Mouse (Mus musculus) erythroblast, embryonic 14.5 days (primary cell): ENCODE results near the gene Tlcd1. TPM values are rescaled to one million over a fixed set of nuclear protein-coding genes. Genes with fewer than 3 reads are reported as not detected.
"Not testable (repeated sequence)": the region's sequence is repeated elsewhere in the genome, so short reads cannot be mapped to it uniquely, and the experiment has no call there.

ENCODE experiments used
- H3K27me3 ChIP-seq: 2 replicates; pipeline ENCODE4 v1.6.1; 2012; ENCODE audit warnings: inconsistent platforms; ENCODE audit not compliant: control insufficient read depth
- H3K36me3 ChIP-seq: 2 replicates; pipeline ENCODE4 v1.6.1; 2012; ENCODE audit warnings: mild to moderate bottlenecking, inconsistent platforms; ENCODE audit not compliant: control insufficient read depth
- H3K4me1 ChIP-seq: 2 replicates; pipeline ENCODE4 v1.6.1; 2012; ENCODE audit warnings: inconsistent platforms; ENCODE audit not compliant: control insufficient read depth
- H3K4me3 ChIP-seq: replicated peaks from 2 replicates; pipeline ENCODE3; 2012; ENCODE audit warnings: moderate library complexity, mild to moderate bottlenecking, inconsistent platforms
- H3K9me3 ChIP-seq: 2 replicates; pipeline ENCODE4 v1.6.1; 2012; ENCODE audit warnings: low read length, inconsistent platforms, mixed read lengths; ENCODE audit not compliant: control insufficient read depth
- GATA1 ChIP-seq: IDR thresholded peaks from 2 replicates; pipeline ENCODE4 v1.6.1; 2012; ENCODE audit warnings: low read length, inconsistent platforms, mixed read lengths
- TAL1 ChIP-seq: IDR thresholded peaks from 3 replicates; pipeline ENCODE4 v1.6.1; 2012; ENCODE audit warnings: low read length, inconsistent platforms, mixed read lengths
- polyA plus RNA-seq: library from polyadenylated mRNA; stranded (reverse); fragments of >175 nt; gene quantifications from 2 replicates; pipeline ENCODE4 v1.2.3, GENCODE M21; 2012

Tlcd1 gene
- polyA plus RNA-seq, 1 experiment: 97.7 TPM

DNA sequence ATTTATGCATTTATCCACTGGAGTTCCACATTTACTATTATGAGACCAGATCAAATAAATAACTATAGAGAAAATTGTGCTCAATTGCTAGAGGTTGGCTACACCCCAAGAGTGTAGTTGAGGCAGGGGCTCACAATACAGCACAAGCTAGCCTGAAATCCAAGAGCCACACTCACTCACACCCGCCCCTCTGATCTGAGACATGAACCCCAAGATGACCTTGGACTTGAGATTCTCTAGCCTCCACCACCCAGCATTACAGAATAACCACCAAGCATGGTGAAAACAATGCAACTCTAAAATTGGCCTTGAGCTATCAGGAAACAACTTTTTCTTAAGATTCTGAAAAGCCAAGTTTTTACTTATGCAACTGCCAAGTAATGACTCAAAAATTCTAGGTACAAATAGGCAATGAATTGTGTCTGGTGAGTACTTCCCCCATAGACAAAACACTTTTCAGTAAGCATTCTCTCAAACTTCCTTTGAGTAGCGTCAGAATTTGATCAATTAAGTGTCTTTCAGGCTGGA is 5.4 kb downstream of the Tlcd1 start:
- TF ChIP-seq TAL1 (no peak), GATA1 (no peak)
- Histone ChIP-seq H3K4me3 (peak overlapping the region; percentile 88), H3K36me3 (peaks cover 41% of the 10 kb centered on the region), H3K27me3 (peaks cover 13% of the 10 kb centered on the region), H3K4me1 (peaks cover 66% of the 10 kb centered on the region), H3K9me3 (no peaks in the 10 kb centered on the region)

DNA sequence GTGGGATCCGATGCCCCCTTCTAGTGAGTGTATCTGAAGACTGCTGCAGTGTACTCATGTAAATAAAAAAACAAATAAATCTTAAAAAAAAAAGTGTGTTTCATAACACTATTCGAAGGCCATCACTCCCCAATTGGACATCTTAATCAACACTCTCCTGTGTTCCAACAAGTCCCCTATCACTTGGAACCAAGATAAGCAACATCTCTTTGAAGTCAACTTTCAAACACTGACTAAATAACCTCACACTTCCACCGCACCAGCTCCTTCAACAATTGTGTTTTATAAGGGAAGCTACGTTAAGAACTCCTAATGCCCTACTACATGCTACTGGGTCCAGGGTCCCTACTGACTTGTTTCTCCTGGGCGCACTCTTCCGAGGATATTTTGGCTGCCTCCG is 5.9 kb downstream of the Tlcd1 start:
- Histone ChIP-seq H3K4me3 (peak overlapping the region; percentile 88), H3K27me3 (peaks cover 19% of the 10 kb centered on the region), H3K9me3 (no peaks in the 10 kb centered on the region), H3K4me1 (peaks cover 63% of the 10 kb centered on the region), H3K36me3 (peaks cover 41% of the 10 kb centered on the region)
- TF ChIP-seq GATA1: no peak
- no peak for TF ChIP-seq TAL1

DNA sequence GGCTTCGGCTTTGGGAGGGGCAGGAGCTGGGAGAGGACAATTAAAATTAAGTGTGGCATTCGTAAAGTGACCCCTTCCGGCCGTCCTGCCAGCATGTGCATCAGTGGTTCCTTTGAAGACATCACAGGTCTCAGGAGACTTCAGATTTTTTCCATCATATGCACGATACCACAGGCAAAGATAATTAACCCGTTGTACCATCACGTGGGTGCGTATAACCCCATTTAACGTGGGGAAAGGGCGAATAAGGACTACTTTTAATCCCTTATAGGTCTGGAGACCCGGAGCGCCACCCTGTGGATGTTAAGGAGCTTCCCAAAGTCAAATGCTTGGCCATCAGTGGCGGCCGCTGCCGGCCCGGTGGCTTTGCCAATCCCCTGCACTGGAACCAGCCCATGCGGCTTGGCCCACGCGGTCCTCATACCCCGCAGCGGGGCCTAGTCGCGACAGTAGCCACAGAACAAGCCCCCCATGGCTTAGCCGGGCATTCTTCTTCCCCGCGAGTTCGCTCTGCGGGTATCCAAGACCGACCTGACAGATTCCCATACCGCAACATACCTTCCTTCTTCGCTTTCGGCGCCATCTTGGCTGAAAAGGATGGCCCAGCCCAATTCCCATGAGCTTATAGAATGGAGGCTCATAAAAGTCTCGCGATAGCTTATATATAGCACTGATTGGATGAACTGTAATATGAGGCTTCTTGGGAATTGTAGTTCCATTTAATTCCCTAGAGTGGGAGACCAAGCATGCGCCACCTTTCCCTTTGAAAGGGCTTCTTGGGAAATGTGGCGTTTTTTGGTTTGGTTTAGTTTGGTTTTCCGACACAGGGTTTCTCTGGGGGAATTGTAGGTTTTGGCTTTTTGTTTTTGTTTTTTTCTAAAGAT is 6.7 kb downstream of the Tlcd1 start, which contains the start of gene Rpl23a:
Gene Rpl23a (minus strand): TSS at position 624 of the 884 bp plus-strand sequence.
- peak within 1 kb of the TSS; percentile 88 for H3K4me3 ChIP-seq
- TF ChIP-seq GATA1 (no peak), TAL1 (no peak)
- peaks cover 41% of the 10 kb centered on the region for H3K36me3 ChIP-seq
- peaks cover 2% of the 10 kb centered on the region; the same call in 1 of the 2 replicates for H3K9me3 ChIP-seq
- peaks cover 26% of the 10 kb centered on the region for H3K27me3 ChIP-seq
- peaks cover 56% of the 10 kb centered on the region for H3K4me1 ChIP-seq

DNA sequence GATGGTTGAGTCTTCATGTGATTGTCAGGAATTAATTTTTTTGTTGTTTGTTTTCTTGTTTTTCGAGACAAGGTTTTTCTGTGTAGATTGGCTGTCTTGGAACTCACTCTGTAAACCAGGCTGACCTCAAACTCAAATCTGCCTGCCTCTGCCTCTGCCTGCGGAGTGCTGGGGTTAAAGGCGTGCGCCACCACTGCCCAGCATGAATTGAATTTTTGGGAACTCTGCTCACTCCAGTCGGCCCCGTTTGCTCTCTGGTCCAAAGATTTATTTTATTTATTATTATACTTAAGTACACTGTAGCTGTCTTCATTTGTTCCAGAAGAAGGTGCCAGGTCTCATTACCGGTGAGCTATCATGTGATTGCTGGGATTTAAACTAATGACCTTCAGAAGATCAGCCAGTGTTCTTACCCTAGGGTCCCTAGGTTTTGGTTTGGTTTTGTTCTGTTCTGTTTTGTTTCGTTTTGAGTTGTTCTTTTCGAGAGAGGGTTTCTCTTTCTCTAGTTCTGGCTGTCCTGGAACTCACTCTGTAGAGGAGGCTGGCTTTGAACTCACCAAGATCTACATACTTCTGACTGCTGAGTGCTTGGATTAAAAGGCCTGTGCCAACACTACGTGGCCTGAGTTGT is 7.5 kb downstream of the Tlcd1 start:
- no peak for TF ChIP-seq TAL1
- no peak for TF ChIP-seq GATA1
- H3K9me3 ChIP-seq: peaks cover 10% of the 10 kb centered on the region; the same call in 1 of the 2 replicates
- peak overlapping the region; percentile 88 for H3K4me3 ChIP-seq
- H3K36me3 ChIP-seq: peaks cover 37% of the 10 kb centered on the region
- peaks cover 58% of the 10 kb centered on the region for H3K4me1 ChIP-seq
- H3K27me3 ChIP-seq: peaks cover 34% of the 10 kb centered on the region

DNA sequence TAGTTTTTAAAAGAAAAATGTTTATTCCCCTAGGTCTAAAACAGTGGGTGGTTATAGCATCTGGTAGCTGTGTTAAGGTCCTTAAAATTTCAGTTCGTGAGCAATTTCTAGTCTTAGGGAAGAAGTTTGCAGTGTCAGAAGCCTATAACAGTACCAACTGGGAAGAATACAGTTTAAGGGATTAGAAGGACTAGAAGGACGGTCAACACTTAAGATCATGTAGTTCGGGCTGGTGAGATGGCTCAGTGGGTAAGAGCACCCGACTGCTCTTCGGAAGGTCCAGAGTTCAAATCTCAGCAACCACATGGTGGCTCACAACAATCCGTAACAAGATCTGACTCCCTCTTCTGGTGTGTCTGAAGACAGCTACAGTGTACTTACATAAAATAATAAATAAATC is 8.2 kb downstream of the Tlcd1 start:
- peaks cover 58% of the 10 kb centered on the region for H3K4me1 ChIP-seq
- peaks cover 41% of the 10 kb centered on the region for H3K27me3 ChIP-seq
- H3K9me3 ChIP-seq: peaks cover 15% of the 10 kb centered on the region
- peaks cover 30% of the 10 kb centered on the region for H3K36me3 ChIP-seq
- not testable (repeated sequence) for H3K4me3 ChIP-seq

DNA sequence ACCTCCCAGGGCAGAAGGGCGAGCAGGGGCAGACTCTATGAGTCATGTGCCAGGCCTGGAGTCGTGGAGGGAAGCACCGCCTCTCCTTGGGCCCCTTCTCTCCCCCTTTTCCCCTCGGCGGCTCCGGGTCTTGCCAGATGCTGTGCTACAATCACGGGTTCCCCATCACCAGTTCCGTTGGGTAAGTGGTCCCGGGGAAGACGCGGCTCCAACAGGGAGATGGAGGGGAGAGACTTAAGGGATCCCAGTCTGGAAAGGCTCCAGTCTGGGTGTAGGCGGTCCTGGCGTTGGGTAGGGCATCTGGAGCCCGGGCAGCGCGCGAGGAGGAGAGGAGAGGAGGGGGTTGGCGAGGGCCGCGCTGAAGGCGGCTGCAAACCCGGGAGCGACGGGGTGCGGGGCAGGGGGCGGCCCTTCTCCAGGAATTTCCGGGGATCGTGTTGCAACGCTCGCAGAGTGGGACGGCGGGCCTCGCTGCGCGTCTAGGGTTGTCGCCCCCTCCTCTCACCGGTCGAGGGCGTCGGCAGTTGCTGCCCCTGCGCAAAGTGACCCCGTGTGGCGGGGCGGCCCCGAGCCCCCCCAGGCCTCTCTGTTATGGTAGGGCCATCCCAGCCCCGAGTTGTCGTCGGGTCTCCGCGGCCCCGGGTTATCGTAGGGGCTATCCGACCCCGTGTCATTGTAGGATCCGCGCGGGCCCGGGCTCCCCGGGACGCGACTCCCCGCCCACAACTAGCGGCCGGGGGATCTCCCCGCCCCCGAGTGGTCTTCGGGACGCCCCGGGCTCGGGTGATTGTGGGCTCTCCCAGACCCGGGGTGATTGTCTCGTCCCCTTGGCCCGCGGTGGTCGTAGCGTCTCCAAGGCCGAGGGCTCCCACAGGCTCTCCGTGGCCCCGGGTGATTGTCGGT is 12.1 kb downstream of the Tlcd1 start, which contains the start of gene Rab34:
Gene Rab34 (plus strand): TSS at position 100 of the 903 bp plus-strand sequence.
- Histone ChIP-seq H3K36me3 (no peaks in the 10 kb centered on the region; the same call in 1 of the 2 replicates), H3K4me3 (peak within 1 kb of the TSS; percentile 52), H3K9me3 (peaks cover 15% of the 10 kb centered on the region), H3K4me1 (peaks cover 23% of the 10 kb centered on the region), H3K27me3 (peaks cover 74% of the 10 kb centered on the region)
- TF ChIP-seq TAL1: no peak
- TF ChIP-seq GATA1: no peak

DNA sequence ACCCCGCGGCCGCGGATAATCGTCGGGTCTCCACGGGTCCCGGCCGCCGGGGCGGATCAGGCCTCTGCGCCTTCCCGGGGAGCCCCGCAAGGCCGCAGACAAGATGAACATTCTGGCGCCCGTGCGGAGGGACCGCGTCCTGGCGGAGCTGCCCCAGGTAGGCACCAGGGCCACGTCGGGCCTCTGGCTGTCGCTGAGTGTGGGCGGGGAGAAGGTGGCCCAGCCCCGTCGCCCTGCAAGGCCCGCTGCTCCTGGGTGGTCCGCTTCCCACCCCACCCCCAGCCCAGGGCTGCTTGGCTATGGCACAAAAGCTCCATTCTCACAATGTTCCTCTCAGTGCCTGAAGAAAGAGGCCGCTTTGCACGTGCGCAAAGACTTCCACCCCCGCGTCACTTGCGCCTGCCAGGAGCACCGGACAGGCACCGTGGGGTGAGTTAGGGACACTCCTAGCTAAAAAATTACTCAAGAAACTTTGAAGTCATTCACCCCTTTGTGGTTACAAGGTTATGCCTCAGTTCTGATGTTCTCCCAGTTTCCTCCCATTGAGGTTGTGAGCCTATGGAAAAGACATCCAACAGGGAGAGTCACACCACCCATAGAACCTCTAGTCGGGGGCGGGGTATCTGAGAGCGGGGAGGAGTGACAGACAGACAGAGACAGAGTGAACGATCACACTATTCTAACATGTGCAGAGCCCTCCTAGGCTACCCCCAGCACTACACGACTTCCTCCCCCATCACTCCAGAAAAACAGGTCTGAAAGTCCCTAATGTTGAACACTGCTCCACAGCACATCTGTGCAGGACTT is 12.9 kb downstream of the Tlcd1 start:
- Histone ChIP-seq H3K9me3 (peaks cover 15% of the 10 kb centered on the region), H3K27me3 (peaks cover 80% of the 10 kb centered on the region), H3K4me3 (peak overlapping the region; percentile 52), H3K36me3 (no peaks in the 10 kb centered on the region; the same call in 1 of the 2 replicates), H3K4me1 (peaks cover 21% of the 10 kb centered on the region)
- TF ChIP-seq GATA1: no peak
- no peak for TF ChIP-seq TAL1

DNA sequence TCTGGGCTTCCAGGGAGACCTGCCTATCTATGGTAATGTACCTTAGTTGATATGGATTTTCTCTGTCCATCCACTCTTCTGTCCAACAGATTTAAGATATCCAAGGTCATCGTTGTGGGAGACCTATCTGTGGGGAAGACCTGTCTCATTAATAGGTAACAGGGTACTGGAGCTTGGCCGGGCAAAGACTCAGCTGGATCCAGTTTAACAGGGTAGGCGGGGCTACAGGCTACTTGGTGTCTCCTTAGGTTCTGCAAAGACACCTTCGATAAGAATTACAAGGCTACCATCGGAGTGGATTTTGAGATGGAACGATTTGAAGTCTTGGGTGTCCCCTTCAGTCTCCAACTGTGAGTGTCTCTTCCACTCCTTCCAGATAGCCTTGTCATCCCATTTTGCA is 13.5 kb downstream of the Tlcd1 start:
- H3K4me1 ChIP-seq: peaks cover 24% of the 10 kb centered on the region

More for the DNA sequence above, 13.5 kb downstream of the Tlcd1 start:
- peaks cover 15% of the 10 kb centered on the region for H3K9me3 ChIP-seq
- peaks cover 80% of the 10 kb centered on the region for H3K27me3 ChIP-seq
- H3K36me3 ChIP-seq: no peaks in the 10 kb centered on the region; the same call in 1 of the 2 replicates
- H3K4me3 ChIP-seq: no peak overlapping the region
- TF ChIP-seq GATA1 (no peak), TAL1 (no peak)
